Mouse (Mus musculus) common myeloid progenitor, adult 5-6 weeks (primary cell): Measurements from ENCODE around the gene Igfals. TPM values are rescaled to one million over a fixed set of nuclear protein-coding genes. Genes with fewer than 3 reads are reported as not detected.

Experiments used
- ATAC-seq: replicated peaks from 2 replicates; pipeline ENCODE4 v1.8.0; 2016; ENCODE audit warnings: low read depth, mild to moderate bottlenecking, moderate TSS enrichment, inconsistent platforms; ENCODE audit not compliant: poor library complexity, severe bottlenecking
- total RNA-seq: library from RNA; stranded (forward); fragments of 200-1000, 187-1606 nt; gene quantifications from 2 replicates; pipeline ENCODE4 v1.2.3, GENCODE M21; 2017

Gene Igfals
- not detected in 2 replicates for total RNA-seq

GRCm38 (mm10) chr17:24865776-24866175 lies at the start of gene Igfals:
Gene Igfals (plus strand): TSS chr17:24865997.
- ATAC-seq = no peak

- no peak for ATAC-seq
Measured at GRCm38 (mm10) chr17:24817503-24817902, 48.3 kb upstream of the Igfals start.

- no peak for ATAC-seq
Measured at GRCm38 (mm10) chr17:24818172-24818571, 47.6 kb upstream of the Igfals start.

- no peak for ATAC-seq
Measured at GRCm38 (mm10) chr17:24819469-24819868, 46.3 kb upstream of the Igfals start.

GRCm38 (mm10) chr17:24821351-24822280 lies 44.2 kb upstream of the Igfals start:
- ATAC-seq = no peak

- ATAC-seq = no peak
Measured at GRCm38 (mm10) chr17:24839842-24840241, 26.0 kb upstream of the Igfals start, which contains the start of gene Hagh. Gene Hagh (plus strand): TSS chr17:24840143.

- ATAC-seq = no peak
Measured at GRCm38 (mm10) chr17:24840341-24840740, 25.5 kb upstream of the Igfals start.

GRCm38 (mm10) chr17:24841133-24841532 lies 24.7 kb upstream of the Igfals start:
- no peak; the same call in 1 of the 2 replicates for ATAC-seq

- ATAC-seq = no peak
Measured at GRCm38 (mm10) chr17:24842631-24843030, 23.2 kb upstream of the Igfals start.

- ATAC-seq = no peak
Measured at GRCm38 (mm10) chr17:24844525-24844924, 21.3 kb upstream of the Igfals start.

- ATAC-seq = no peak
Measured at GRCm38 (mm10) chr17:24847386-24847785, 18.4 kb upstream of the Igfals start.

- no peak for ATAC-seq
Measured at GRCm38 (mm10) chr17:24848600-24849031, 17.2 kb upstream of the Igfals start.

GRCm38 (mm10) chr17:24849733-24850064 lies 16.1 kb upstream of the Igfals start:
- peak; percentile 52 for ATAC-seq

GRCm38 (mm10) chr17:24850065-24850772 lies 15.6 kb upstream of the Igfals start, which contains the start of gene Fahd1:
Gene Fahd1 (minus strand): TSS chr17:24850364.
- ATAC-seq = peak; percentile 93

- no peak for ATAC-seq
Measured at GRCm38 (mm10) chr17:24850773-24851127, 15.0 kb upstream of the Igfals start.

- ATAC-seq = no peak
Measured at GRCm38 (mm10) chr17:24851381-24852125, 14.2 kb upstream of the Igfals start.

- ATAC-seq = no peak
Measured at GRCm38 (mm10) chr17:24855838-24856464, 9.8 kb upstream of the Igfals start.

GRCm38 (mm10) chr17:24856589-24856988 lies 9.2 kb upstream of the Igfals start:
- ATAC-seq = no peak

GRCm38 (mm10) chr17:24857831-24858470 lies 7.8 kb upstream of the Igfals start:
- no peak for ATAC-seq
